Comparison of ENCODE assay signal across 9 mouse cellular contexts in genomic region chr5:28469525-28470202, GRCm38 (mm10). TPM values are rescaled to one million over a fixed set of nuclear protein-coding genes. Genes with fewer than 3 reads are reported as not detected.
DNase-seq lines count a peak whose midpoint lies in the region; ATAC-seq and TF ChIP-seq lines count a peak whose summit lies in the region.
"Had no signal": no experiment of that assay in that cellular context is flagged by ENCODE, and none has a peak within 500 bp of the region (broad histone marks: within the 10 kb centered on the region; RNA-seq: fewer than 3 reads in every experiment).

No protein-coding gene starts in this region.

- peak; percentile 43 for TF ChIP-seq CTCF in heart, postnatal 0 days (IDR thresholded peaks at IDR 0.05; ENCODE audit: low read depth)

- no peak for ATAC-seq in CD4-positive, CD25-positive, alpha-beta regulatory T cell, adult 4 months
- no peak for ATAC-seq in heart, postnatal 0 days (ENCODE audit: insufficient read depth, low read depth)
- ATAC-seq in midbrain, embryonic 14.5 days (ENCODE audit: low FRiP score, low TSS enrichment), result no peak

- peak; percentile 9 for DNase-seq in CD4-positive, CD25-positive, alpha-beta regulatory T cell, adult 2 months (ENCODE audit: low read depth, low spot score)
- DNase-seq in 3T3-L1 (ENCODE audit: low read depth, low spot score), result peak; percentile 16
- peak; percentile 19 for DNase-seq in cerebellum, adult 9-10 months
- DNase-seq in heart, postnatal 0 days (ENCODE audit: low spot score), result no peak
- DNase-seq in left cerebral cortex, postnatal 10 days (ENCODE audit: extremely low spot score in 1 of 2, low spot score in 2 of 2), result peak; percentile 43 to 74
- peak; percentile 63 for DNase-seq in midbrain, embryonic 14.5 days
- peak; percentile 79 for DNase-seq in urinary bladder, postnatal 25 days (ENCODE audit: low spot score)

- intact Hi-C loops in left cerebral cortex, postnatal 10 days (cut with DNase I), result loop anchor here (5.0 kb wide), 2 partner anchors 393 to 568 kb away; no protein-coding TSS in a partner anchor

- TF ChIP-seq EP300 in heart, postnatal 0 days (IDR thresholded peaks at IDR 0.05; ENCODE audit: low read depth), result no peak

- H3K9ac ChIP-seq in heart, postnatal 0 days (replicated peaks; ENCODE audit: low read depth, low read length), result no peak overlapping the region
- H3K9ac ChIP-seq in midbrain, embryonic 14.5 days (replicated peaks; ENCODE audit: low read length), result no peak overlapping the region

- H3K4me1 ChIP-seq in heart, postnatal 0 days (ENCODE audit: control insufficient read depth, insufficient read depth), result no peaks in the 10 kb centered on the region
- H3K4me1 ChIP-seq in midbrain, embryonic 14.5 days (ENCODE audit: control insufficient read depth, insufficient read depth, low read length), result no peaks in the 10 kb centered on the region

- H3K4me3 ChIP-seq in heart, postnatal 0 days (ENCODE audit: low read depth, low read length), result no peak overlapping the region
- no peak overlapping the region for H3K4me3 ChIP-seq in midbrain, embryonic 14.5 days (replicated peaks; ENCODE audit: low read depth, low read length)
- H3K4me3 ChIP-seq: megakaryocyte, embryonic 14.5 days had no signal

- no peaks in the 10 kb centered on the region for H3K36me3 ChIP-seq in heart, postnatal 0 days (replicated peaks; ENCODE audit: control insufficient read depth, insufficient read depth, low read length)
- H3K36me3 ChIP-seq in midbrain, embryonic 14.5 days (ENCODE audit: control insufficient read depth, insufficient read depth, low read length), result no peaks in the 10 kb centered on the region

- no peaks in the 10 kb centered on the region for H3K9me3 ChIP-seq in heart, postnatal 0 days (replicated peaks; ENCODE audit: control insufficient read depth, low read length)
- no peaks in the 10 kb centered on the region for H3K9me3 ChIP-seq in midbrain, embryonic 14.5 days (ENCODE audit: control insufficient read depth, low read length)

- H3K27ac ChIP-seq in heart, postnatal 0 days (ENCODE audit: low read depth), result no peak overlapping the region
- H3K27ac ChIP-seq in midbrain, embryonic 14.5 days (replicated peaks; ENCODE audit: low read depth, low read length), result no peak overlapping the region

- WGBS in heart, postnatal 0 days, result 7% methylated on average over 9 of the region's 9 CpGs
- 6% methylated on average over 9 of the region's 9 CpGs for WGBS in midbrain, embryonic 14.5 days

- no peak overlapping the region for H3K4me2 ChIP-seq in heart, postnatal 0 days (ENCODE audit: low read depth, low read length)
- H3K4me2 ChIP-seq in midbrain, embryonic 14.5 days (ENCODE audit: low read length), result no peak overlapping the region

- peaks cover 71% of the 10 kb centered on the region for H3K27me3 ChIP-seq in heart, postnatal 0 days (ENCODE audit: control insufficient read depth, insufficient read depth, low read length)
- peaks cover 43% of the 10 kb centered on the region for H3K27me3 ChIP-seq in midbrain, embryonic 14.5 days (ENCODE audit: control insufficient read depth, insufficient read depth, low read length)

RNA-seq across cellular contexts. Expression of gene Shh, which starts 2.6 kb away (rescaled TPM):
- polyA plus RNA-seq in CD4-positive, CD25-positive, alpha-beta regulatory T cell, adult 4 months (2017; shearing (Covaris generic)), result not detected
- total RNA-seq in heart, postnatal 0 days (2014; rRNA removed; ENCODE audit: low replicate concordance), result 0.38 TPM in 1 of 2 replicates, not detected in the other
- not detected in 2 replicates for polyA plus RNA-seq in heart, postnatal 0 days (2015; fragmentation: Nextera tagmentation; extraction: Ambion mirVana)
- 1 to 10 TPM; 2.2 to 3.0 TPM for total RNA-seq in left cerebral cortex, postnatal 10 days (2021)
- 0.58 and 1.9 TPM in 2 replicates for polyA plus RNA-seq in midbrain, embryonic 14.5 days (2014; fragmentation: Nextera tagmentation; extraction: Ambion mirVana)
